Mouse (Mus musculus) heart, embryonic 15.5 days (tissue): ENCODE data around the gene Srrd. TPM values are rescaled to one million over a fixed set of nuclear protein-coding genes. Genes with fewer than 3 reads are reported as not detected.

ENCODE experiments used
- ATAC-seq: fragments of 200-750 bp; cut with Nextera tagmentation; replicated peaks from 2 replicates; pipeline ENCODE4 v1.8.0; 2017; ENCODE audit warnings: low read depth, moderate TSS enrichment; ENCODE audit not compliant: insufficient number of reproducible peaks, insufficient read depth, low FRiP score
- H3K27ac ChIP-seq: fragments of 300-500 bp; sonication (generic); 2 replicates; pipeline ENCODE4 v1.5.1; 2015; ENCODE audit warnings: mild to moderate bottlenecking, inconsistent platforms
- H3K27me3 ChIP-seq: fragments of 300-500 bp; sonication (generic); 2 replicates; pipeline ENCODE4 v1.6.1; 2015; ENCODE audit warnings: inconsistent platforms
- H3K36me3 ChIP-seq: fragments of 300-500 bp; sonication (generic); 2 replicates; pipeline ENCODE4 v1.6.1; 2015; ENCODE audit warnings: mild to moderate bottlenecking, inconsistent platforms
- H3K4me1 ChIP-seq: fragments of 300-500 bp; sonication (generic); replicated peaks from 2 replicates; pipeline ENCODE4 v1.6.1; 2015; ENCODE audit warnings: inconsistent platforms
- H3K4me2 ChIP-seq: fragments of 300-500 bp; sonication (generic); 2 replicates; pipeline ENCODE4 v1.6.1; 2015; ENCODE audit warnings: inconsistent platforms, mild to moderate bottlenecking, moderate library complexity
- H3K4me3 ChIP-seq: fragments of 300-500 bp; sonication (generic); 2 replicates; pipeline ENCODE4 v1.5.1; 2015; ENCODE audit warnings: mild to moderate bottlenecking, inconsistent platforms
- H3K9ac ChIP-seq: fragments of 300-500 bp; sonication (generic); 2 replicates; pipeline ENCODE4 v1.6.1; 2015; ENCODE audit warnings: mild to moderate bottlenecking, inconsistent platforms
- H3K9me3 ChIP-seq: fragments of 300-500 bp; sonication (generic); replicated peaks from 2 replicates; pipeline ENCODE4 v1.6.1; 2016; ENCODE audit warnings: inconsistent platforms
- WGBS: fragments of 180-500 bp; shearing (Covaris S2); methylation state at CpG from one replicate; pipeline ENCODE4 v1.1.7; 2015; ENCODE audit warnings: mixed read lengths; 5-methylcytosine and 5-hydroxymethylcytosine counted together
- polyA plus RNA-seq: library from polyadenylated mRNA; unstranded; fragments of >200 nt; fragmentation: Nextera tagmentation; extraction: Ambion mirVana; gene quantifications from 2 replicates; pipeline ENCODE4 v1.2.1, GENCODE M21; 2015

Gene Srrd
- polyA plus RNA-seq, 1 experiment from 2014 or later = 20.7 TPM

DNA sequence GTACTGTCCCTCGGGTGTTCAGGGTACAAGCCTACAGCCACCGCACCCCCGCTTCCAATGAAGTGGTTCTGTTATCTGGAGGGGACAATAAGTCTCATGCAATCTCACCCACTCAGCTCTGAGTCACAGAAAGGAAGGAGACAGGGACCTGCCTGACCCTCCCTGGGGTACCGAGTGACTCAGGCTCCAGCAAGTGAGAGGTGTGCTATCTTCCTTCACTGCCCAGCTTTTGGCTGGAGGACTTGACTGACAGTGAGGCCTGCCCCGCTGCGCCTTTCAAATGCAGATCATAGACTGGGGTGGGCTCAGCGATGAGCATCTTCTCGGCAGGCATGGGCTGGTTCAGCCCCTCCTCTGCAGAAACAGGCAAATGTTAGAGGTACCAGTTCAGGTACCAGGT lies 47.7 kb downstream of the Srrd start:
- Histone ChIP-seq H3K4me3 (no peak overlapping the region), H3K36me3 (no peaks in the 10 kb centered on the region), H3K9ac (no peak overlapping the region), H3K4me1 (peaks cover 73% of the 10 kb centered on the region), H3K27ac (0 out of 2 replicates have a peak overlapping the region, but pooled peaks have one; percentile 3), H3K9me3 (no peaks in the 10 kb centered on the region), H3K4me2 (no peak overlapping the region), H3K27me3 (no peaks in the 10 kb centered on the region)
- no peak for ATAC-seq
- whole genome bisulfite sequencing = 49% methylated on average over 8 of the region's 8 CpGs

DNA sequence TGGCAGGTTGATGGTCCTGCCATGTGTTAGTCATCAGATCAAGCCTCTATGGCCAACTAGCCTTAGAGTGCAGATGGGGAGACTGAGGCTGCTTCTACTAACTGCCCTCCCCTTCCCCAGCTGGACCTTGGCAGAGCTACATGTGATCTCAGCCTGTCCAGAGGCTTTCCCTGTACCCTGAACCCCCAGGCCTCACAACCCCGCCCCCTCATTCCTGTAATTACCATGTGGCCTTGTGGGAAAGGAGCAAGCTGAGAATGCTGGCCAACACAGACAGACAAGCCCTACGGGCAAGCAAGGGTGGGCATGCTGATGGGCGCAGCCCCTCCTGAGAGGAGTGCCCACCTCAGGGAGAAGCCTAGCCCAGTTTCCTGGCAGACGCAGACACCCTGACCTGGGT lies 48.1 kb downstream of the Srrd start:
- Histone ChIP-seq H3K27ac (no peak overlapping the region), H3K4me3 (no peak overlapping the region), H3K27me3 (no peaks in the 10 kb centered on the region), H3K9me3 (no peaks in the 10 kb centered on the region), H3K4me2 (no peak overlapping the region), H3K36me3 (no peaks in the 10 kb centered on the region), H3K4me1 (peaks cover 73% of the 10 kb centered on the region), H3K9ac (no peak overlapping the region)
- no peak for ATAC-seq
- 70% methylated on average over 4 of the region's 4 CpGs for WGBS

DNA sequence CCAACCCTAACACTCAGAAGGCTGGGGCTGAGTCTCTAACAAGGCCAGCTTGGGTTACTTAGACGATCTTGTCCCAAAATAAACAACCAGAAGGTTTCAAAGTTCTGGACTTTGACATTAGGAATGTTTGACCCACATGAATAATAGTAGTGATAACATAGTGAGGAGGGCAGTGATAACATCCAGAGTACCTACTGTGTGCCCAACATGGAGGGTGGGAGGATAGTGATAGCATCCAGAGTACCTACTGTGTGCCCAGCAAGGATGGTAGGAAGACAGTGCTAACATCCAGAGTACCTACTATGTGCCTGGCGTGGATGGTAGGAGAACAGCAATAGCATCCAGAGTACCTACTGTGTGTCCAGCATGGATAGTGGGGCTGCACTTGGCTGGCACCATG lies 49.0 kb downstream of the Srrd start:
- no peaks in the 10 kb centered on the region for H3K9me3 ChIP-seq
- WGBS = 57% methylated on average over 2 of the region's 2 CpGs

GRCm38 (mm10) chr5:112292343-112292980 lies 50.4 kb downstream of the Srrd start:
- no peak overlapping the region for H3K9ac ChIP-seq
- H3K27me3 ChIP-seq = no peaks in the 10 kb centered on the region
- no peak for ATAC-seq
- H3K27ac ChIP-seq = no peak overlapping the region
- H3K36me3 ChIP-seq = no peaks in the 10 kb centered on the region
- WGBS = 81% methylated on average over 17 of the region's 17 CpGs
- no peak overlapping the region for H3K4me2 ChIP-seq
- H3K4me1 ChIP-seq = peaks cover 71% of the 10 kb centered on the region
- no peaks in the 10 kb centered on the region for H3K9me3 ChIP-seq
- no peak overlapping the region for H3K4me3 ChIP-seq

More for the DNA sequence above, 49.0 kb downstream of the Srrd start:
- Histone ChIP-seq H3K27ac (no peak overlapping the region), H3K4me2 (no peak overlapping the region), H3K4me1 (peaks cover 71% of the 10 kb centered on the region), H3K4me3 (no peak overlapping the region), H3K36me3 (no peaks in the 10 kb centered on the region), H3K27me3 (no peaks in the 10 kb centered on the region), H3K9ac (no peak overlapping the region)
- no peak for ATAC-seq

GRCm38 (mm10) chr5:112291866-112292265 lies 51.0 kb downstream of the Srrd start:
- Histone ChIP-seq H3K9ac (no peak overlapping the region), H3K4me3 (no peak overlapping the region), H3K4me2 (no peak overlapping the region), H3K27me3 (no peaks in the 10 kb centered on the region), H3K36me3 (no peaks in the 10 kb centered on the region), H3K27ac (no peak overlapping the region), H3K4me1 (peaks cover 67% of the 10 kb centered on the region), H3K9me3 (no peaks in the 10 kb centered on the region)
- no peak for ATAC-seq
- WGBS = 85% methylated on average over 5 of the region's 5 CpGs

GRCm38 (mm10) chr5:112290536-112290880 lies 52.3 kb downstream of the Srrd start:
- H3K4me3 ChIP-seq = peak overlapping the region; percentile 28; the same call in 1 of the 2 replicates
- no peaks in the 10 kb centered on the region for H3K27me3 ChIP-seq
- H3K27ac ChIP-seq = no peak overlapping the region
- H3K36me3 ChIP-seq = no peaks in the 10 kb centered on the region
- 92% methylated on average over 8 of the region's 8 CpGs for WGBS
- H3K9ac ChIP-seq = no peak overlapping the region
- H3K4me1 ChIP-seq = peaks cover 64% of the 10 kb centered on the region
- H3K4me2 ChIP-seq = peak overlapping the region; percentile 49
- no peaks in the 10 kb centered on the region for H3K9me3 ChIP-seq
- ATAC-seq = no peak

DNA sequence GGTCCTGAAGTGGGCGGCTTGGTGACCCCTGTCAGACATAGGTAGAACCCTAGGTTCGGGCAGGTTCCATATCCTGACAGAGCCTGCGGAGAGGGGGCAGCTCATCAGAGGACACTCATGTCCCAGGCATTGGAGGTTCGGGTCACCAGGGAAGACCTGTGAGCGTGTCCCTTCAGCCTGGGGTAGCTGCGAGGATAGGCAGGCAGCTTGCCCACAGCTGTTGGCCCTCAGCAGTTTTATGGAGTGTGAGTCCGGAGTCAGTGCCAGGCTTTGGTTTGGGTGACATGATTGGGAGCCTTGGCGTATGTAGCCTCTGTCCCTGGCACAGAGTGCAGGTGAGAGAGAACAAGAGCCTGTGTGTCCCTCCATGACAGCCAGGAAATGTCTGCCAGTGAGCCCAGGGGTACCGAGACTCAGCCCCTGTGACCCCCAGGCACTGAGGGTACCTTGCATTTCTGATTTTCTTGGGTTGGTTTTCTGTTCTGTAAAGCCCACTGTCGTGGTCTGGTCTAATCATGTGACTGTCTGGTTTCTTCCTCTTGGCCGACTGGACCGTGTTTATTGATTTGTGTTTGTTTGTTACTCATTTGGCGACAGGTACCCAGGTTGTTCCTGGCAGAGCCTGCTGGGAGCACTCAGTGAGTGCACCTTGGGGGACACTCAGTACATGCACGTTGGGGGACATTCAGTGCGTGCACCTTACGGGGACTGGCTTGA lies 52.9 kb downstream of the Srrd start:
- Histone ChIP-seq H3K4me1 (peaks cover 63% of the 10 kb centered on the region), H3K4me2 (peak overlapping the region; percentile 49), H3K27me3 (no peaks in the 10 kb centered on the region), H3K4me3 (peak overlapping the region; percentile 28; the same call in 1 of the 2 replicates), H3K9ac (peak overlapping the region; percentile 3; the same call in 1 of the 2 replicates), H3K36me3 (no peaks in the 10 kb centered on the region), H3K9me3 (no peaks in the 10 kb centered on the region), H3K27ac (no peak overlapping the region)
- WGBS = 80% methylated on average over 16 of the region's 16 CpGs
- no peak for ATAC-seq

GRCm38 (mm10) chr5:112289236-112289635 lies 53.6 kb downstream of the Srrd start:
- Histone ChIP-seq H3K36me3 (no peaks in the 10 kb centered on the region), H3K27ac (no peak overlapping the region), H3K27me3 (no peaks in the 10 kb centered on the region), H3K4me3 (peak overlapping the region; percentile 28; the same call in 1 of the 2 replicates), H3K4me2 (peak overlapping the region; percentile 49; the same call in 1 of the 2 replicates), H3K9me3 (no peaks in the 10 kb centered on the region), H3K4me1 (peaks cover 63% of the 10 kb centered on the region), H3K9ac (no peak overlapping the region)
- WGBS = 20% methylated on average over 8 of the region's 8 CpGs
- ATAC-seq = no peak

DNA sequence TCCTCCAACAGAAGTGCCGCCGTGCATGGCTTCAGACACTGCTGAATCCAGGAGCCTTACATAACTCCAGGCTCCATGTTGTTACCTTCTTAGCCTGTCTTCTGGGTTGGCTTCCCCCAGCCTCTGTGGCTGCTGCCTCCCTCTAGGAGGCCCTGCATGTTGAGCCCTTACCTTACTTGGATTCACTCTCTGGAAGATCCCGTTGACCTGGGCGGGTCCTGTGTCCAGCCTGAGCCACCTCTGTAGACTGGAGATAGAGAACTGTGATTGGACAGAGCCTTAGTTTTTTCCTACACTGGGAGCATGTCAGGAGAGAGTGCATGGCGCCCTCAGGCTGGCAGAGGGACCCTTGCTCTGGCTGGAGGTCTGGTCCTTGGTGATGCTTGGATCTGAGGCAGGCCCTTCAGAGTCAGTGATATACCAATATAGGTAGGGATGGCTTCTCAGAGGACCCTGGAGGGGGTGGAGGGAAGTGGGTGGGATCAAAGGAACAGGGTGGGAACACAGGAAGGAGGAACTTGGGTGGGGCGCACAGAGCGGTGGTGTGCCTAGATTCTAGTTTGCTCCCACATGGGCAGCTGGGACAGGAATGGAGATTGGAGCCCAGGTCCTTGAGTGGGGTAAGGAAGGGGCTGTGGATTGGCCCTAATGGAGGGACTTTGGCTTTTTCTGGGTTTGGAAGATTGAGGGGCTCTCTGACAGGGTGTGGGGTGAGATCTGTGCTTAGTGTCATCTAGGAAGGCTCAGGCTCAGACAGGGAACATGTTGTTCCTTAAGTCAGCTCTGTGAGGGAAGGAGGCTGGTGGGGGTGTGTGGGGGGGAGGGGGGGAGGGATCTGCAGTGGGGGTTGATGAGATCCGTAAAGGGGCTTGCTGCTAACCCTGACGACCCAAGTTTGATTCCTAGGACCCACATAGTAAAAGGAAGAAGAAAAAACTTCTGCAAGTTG lies 54.4 kb downstream of the Srrd start:
- peak overlapping the region; percentile 16; the same call in 1 of the 2 replicates for H3K27ac ChIP-seq
- peak overlapping the region; percentile 49 for H3K4me2 ChIP-seq
- no peak overlapping the region for H3K9ac ChIP-seq
- H3K9me3 ChIP-seq = no peaks in the 10 kb centered on the region
- peaks cover 70% of the 10 kb centered on the region for H3K4me1 ChIP-seq
- no peaks in the 10 kb centered on the region for H3K27me3 ChIP-seq
- H3K36me3 ChIP-seq = no peaks in the 10 kb centered on the region
- ATAC-seq = no peak
- H3K4me3 ChIP-seq = peak overlapping the region; percentile 28
- WGBS = 71% methylated on average over 9 of the region's 9 CpGs

- Histone ChIP-seq H3K4me3 (no peak overlapping the region), H3K27ac (peak overlapping the region; percentile 16; the same call in 1 of the 2 replicates), H3K27me3 (no peaks in the 10 kb centered on the region), H3K4me1 (peaks cover 77% of the 10 kb centered on the region), H3K36me3 (no peaks in the 10 kb centered on the region), H3K4me2 (no peak overlapping the region), H3K9ac (no peak overlapping the region), H3K9me3 (no peaks in the 10 kb centered on the region)
- ATAC-seq = no peak
- WGBS = 80% methylated on average over 2 of the region's 2 CpGs
These were observed 55.2 kb downstream of the Srrd start for GRCm38 (mm10) chr5:112287652-112288051.
